Mouse (Mus musculus) large intestine, adult 2 months (tissue): ENCODE measurements around the gene Naa35. TPM values are rescaled to one million over a fixed set of nuclear protein-coding genes. Genes with fewer than 3 reads are reported as not detected.

Experiments used
- DNase-seq: peaks from one replicate; pipeline ENCODE4 v3.0.0-alpha.2; 2012; ENCODE audit warnings: low read depth, low spot score
- WGBS: fragments of 180-500 bp; shearing (Covaris S2); methylation state at CpG from one replicate; pipeline ENCODE4 v1.1.7; 2018; 5-methylcytosine and 5-hydroxymethylcytosine counted together
- polyA plus RNA-seq: library from polyadenylated mRNA; depleted of rRNA; stranded (reverse); fragments of >200 nt; gene quantifications from 2 replicates; pipeline ENCODE4 v1.2.3, GENCODE M21; 2012; rRNA removed

Gene Naa35
- 41.5 and 43.7 TPM in 2 replicates for polyA plus RNA-seq

DNA sequence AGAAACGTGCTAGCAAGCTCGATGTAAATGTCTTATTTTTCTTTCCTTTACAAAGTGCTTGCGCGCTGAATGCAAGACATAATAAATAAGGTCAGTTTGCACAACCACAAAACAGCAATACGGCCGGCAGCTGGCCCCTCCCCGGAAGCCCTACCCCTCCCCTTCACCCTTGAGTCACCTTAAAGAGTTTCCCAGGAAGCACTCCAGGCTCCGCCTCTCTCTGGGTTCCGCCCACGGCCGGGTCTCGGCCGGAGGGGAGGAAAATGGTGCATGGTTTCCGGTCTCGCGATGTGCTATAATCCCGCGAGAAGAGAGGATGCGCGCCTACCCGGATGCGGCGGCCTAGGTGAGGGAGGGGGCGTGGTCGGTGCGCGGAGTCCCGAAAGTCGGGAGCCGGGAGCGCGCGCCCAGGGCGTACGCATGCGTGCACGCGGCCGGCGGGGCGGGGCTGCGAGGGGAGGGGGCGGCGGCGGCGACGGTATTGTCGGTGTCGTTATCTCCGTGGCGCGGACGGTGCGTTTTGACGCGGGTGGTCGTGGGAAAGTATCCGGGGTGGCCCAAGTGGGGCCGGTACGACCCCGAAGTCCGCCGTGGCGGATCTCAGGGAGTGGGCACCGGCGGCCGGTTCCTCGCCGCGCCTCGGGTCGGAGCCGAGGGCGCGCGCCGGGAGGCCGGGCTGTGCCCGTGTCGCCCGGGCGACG is at the start of gene Naa35, which contains the start of gene Agtpbp1:
Naa35 (plus strand) TSS at position 313 of the 701 bp plus-strand sequence.
Agtpbp1 (minus strand) TSS at position 281 of the 701 bp plus-strand sequence.
- peak; percentile 99 for DNase-seq
- WGBS, result under 1% methylated on average over 83 of the region's 83 CpGs

DNA sequence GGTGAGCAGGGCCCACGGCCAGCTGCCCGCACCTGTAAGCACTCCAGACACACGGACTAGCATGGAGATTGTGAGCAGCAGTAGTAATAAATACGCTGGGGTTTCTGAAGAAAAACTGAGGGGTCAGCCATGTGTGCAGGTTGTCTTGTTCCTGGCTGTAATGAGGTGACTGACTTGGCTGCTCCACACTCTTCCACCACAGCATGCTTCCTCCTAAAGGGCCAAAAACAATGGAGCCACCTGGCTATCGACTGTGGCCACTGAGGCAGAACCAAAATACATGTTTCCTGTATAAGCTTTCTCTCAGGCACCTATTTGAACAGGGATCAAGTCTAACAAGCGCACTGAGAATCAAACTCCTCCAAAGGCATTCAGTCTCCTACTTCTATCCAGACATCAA is 49.3 kb upstream of the Naa35 start:
- DNase-seq, result no peak
- WGBS, result 87% methylated on average over 6 of the region's 6 CpGs

DNA sequence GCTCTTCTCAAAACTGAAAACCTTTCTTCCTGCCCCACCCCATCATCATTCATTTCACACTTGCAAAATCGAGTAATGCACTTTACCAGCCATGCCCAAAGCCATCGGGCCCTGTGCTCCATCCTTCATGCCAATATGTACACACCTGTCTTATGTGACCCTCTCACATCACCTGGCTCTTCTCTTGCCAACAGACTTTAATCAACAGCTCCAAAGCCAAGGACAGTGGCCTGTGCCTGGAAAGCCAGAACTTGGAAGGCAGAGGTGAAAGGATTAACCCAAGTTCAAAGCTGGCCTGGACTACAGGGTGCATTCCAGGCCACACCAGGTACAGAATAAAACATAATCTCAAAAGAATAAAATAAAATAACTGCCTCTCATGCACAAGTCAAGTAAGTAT is 48.4 kb upstream of the Naa35 start:
- WGBS, result 32% methylated on average over 2 of the region's 2 CpGs
- no peak for DNase-seq

DNA sequence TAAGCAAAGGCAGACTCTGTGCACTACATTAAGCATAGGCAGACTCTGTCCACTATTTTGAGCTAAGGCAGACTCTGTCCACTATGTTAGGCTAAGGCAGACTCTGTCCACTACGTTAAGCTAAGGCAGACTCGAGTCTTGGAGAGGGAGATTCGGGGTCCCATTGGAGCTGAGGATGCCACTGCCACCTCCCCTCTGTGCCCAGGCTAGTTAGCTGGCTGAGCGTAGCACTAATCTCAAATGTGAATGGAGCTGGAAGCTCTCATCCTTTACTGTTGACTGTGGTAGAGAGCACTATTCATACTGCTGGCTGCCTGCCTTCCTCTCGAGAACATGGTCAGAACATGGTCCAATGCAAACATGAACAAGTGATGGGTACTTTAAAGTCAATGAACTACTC is 46.4 kb upstream of the Naa35 start:
- WGBS, result 90% methylated on average over 5 of the region's 5 CpGs
- DNase-seq, result no peak

DNA sequence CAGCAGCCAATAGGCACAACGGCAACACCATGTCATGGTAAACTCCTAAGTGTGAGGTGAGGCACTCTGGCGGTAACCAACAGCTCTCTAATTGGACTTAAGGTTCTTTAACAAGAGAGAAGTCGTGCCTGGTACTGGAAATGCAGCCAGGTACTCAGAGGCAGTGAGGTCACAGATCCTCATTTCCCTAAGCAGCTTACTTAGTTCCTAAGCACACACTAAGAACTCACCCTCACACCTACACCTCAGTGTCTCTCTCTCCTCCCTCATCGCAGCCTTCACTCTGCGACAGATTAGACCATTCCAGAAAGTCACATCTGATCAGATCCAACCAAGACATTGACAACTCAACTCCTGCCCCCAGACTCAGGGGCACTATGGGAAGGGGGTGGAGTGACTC is 45.0 kb upstream of the Naa35 start:
- no peak for DNase-seq

DNA sequence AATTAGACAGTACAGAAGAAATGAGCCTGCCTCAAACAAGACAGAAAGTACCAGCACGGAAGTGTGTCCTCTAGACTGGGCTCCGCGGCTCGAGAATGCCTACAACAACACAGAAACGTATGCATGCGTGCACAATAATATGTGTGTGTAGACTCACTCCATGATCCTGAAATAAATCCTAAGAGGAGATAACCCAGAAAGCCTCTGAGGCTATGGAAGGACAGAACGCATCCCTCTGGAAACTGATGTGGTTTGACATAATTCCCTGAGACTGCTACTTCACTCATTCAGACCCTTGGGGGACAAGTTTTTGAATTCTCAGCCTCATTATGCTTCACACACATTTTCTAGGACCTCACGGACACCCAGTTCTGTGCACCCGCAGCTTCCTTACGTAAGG is 42.6 kb upstream of the Naa35 start:
- WGBS, result 92% methylated on average over 10 of the region's 10 CpGs
- no peak for DNase-seq

More for the DNA sequence above, 45.0 kb upstream of the Naa35 start:
- 89% methylated on average over 5 of the region's 5 CpGs for WGBS

DNA sequence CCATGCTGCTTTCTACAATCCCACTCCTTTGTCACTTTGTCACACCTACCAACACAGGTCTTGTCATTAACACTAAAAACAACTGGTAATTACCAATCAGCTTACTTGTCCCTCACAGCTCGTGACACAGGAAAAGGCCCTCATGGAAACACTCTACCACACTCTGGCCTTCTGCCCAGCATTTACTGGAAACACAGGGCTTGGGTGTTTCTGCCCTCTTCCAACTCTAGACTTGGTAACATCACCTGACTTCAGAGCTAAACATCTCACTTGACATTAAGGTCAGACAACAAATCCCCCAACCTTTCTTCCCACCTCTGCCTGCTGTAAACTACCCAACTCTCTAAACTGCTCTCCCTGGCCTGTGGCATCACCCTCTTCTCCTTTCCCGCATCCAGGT is 38.0 kb upstream of the Naa35 start:
- WGBS, result 79% methylated on average over 2 of the region's 2 CpGs
- DNase-seq, result no peak

DNA sequence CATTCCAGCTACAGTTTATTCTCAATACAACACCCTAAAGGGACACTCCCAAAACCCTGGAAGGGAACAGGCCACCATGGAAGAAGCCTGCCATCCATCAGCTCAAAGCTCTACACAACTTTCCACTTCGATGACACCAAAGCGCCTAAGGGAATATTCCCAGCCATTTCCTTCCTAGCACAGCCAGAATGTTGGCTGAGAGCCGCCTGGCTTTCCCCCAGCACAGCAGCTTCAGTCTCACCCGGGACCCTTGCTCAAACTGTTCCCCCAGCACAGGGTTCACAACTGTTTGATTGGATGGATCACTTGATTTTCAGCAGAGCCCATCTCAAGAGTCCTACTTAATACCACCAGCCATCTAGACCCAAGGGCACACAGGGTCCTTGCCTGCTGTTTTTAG is 37.3 kb upstream of the Naa35 start:
- DNase-seq, result no peak
- WGBS, result 73% methylated on average over 4 of the region's 4 CpGs

DNA sequence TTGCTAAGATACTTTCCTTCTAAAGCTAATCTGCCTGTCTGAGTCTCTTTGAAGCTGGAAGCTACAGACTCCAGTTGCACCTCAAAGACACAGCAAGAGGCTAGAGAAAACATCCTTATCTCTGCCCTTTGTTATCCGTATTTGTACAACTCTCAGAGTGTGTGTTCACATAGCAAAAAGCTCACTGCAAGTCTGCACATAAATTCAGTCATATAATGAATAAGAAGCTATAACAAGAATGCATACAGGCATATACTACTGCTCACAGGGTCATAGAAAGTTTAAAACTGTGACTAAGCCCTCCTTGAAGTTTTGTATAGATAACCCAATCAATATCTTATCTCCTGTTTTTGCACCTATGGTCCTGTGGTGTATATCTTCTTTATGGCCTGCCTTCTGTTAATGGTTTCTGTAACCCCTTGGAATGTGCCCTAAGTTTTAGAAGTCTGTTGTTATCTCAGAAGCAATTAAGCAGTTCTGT is 35.7 kb upstream of the Naa35 start:
- no peak for DNase-seq
- 24% methylated on average over 1 of the region's 1 CpGs for WGBS

DNA sequence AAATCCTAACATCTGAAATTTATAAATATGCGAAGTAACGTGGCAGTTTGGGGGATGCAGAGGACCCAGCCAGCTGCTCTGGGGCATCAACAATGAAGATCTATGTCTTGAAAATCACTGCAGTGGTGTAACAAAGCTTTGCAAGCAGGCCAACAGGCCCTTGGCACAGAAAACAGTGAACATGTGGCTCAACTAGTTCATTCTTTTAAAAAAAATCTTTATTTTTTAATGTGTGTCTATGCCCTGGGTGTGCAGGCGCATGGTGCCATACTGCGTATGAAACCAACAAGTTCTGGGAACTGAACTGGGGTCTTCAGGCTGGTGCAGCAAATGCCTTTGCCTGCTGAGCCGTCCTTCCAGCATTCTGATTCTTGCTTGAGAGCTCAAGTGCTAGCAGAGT is 32.8 kb upstream of the Naa35 start:
- no peak for DNase-seq
- WGBS, result 90% methylated on average over 5 of the region's 5 CpGs

DNA sequence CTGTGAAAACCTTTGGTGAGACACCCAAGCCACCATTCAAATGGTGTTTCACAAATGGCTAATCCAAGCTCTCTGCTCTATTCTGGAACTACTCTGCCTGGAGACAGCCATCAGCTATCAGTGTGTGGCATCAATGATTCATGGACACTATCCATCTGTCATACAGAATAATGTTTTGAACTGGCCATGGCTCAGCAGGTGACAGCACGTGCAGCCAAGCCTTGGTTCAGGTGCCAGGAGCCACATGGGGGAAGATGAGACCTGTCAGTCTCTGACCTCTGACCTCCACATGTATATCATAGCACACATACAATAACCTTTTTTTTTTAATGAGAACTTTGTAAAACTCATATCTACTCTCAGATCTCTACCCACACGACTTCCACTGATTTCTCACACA is 32.3 kb upstream of the Naa35 start:
- no peak for DNase-seq
- WGBS, result 82% methylated on average over 2 of the region's 2 CpGs

DNA sequence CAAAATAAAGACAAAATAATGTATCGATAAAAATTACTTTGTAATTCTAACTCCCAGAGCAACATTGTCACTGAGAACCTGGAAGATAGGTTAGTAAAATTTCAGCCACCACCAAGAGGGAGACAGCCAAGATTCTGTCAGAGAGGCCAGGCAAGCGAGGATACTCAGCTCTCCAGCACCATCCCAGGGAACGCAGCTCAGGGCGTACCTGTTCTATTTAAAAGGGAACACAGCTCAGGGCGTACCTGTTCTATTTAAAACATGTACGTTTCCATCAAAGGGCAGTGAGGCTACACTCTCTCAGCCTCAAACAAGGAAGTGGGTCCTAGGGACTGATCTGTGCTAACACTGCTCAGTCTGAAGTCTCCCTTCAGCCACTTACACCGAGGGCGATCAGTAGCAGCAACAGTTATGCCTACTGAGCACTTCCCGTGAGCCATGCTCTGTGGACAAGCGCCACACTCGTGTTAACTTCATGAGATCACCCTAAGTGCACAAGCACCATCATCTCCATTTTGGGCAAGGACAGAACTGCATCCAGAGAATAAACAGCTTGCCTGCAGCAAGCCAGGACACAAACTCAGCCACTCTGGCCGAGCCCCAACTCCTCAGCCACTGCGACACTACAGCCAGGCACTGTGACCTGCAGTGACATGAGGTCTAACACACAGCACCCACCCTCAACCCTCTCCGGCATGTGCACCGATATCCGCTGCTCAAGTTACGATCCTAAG is 30.1 kb upstream of the Naa35 start:
- DNase-seq, result no peak
- 41% methylated on average over 17 of the region's 17 CpGs for WGBS

DNA sequence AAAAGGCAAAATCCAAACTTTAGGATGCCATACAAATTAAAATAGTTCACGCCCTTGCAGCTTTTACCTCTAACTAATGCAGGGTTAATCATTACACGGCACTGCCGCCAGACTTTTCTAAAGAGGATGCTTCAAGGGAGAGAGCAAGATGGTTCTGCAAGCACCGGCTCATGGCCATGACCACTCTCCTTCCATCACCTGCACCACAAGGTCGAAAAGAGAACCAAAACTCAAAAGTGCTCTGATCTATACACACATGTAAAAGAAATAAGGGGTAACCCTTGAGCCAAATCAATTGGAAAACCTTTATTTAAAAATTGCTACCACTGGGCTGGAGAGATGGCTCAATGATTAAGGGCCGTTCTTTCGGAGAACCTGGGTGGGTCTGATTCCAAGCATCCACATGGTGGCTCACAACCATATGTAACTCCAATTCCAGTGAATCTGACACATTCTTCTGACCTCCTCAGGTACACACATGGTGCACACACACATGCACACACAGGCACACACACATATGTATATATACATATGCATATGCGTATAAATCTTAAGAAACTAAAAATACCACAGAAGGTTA is 29.4 kb upstream of the Naa35 start:
- no peak for DNase-seq
- 36% methylated on average over 8 of the region's 8 CpGs for WGBS

DNA sequence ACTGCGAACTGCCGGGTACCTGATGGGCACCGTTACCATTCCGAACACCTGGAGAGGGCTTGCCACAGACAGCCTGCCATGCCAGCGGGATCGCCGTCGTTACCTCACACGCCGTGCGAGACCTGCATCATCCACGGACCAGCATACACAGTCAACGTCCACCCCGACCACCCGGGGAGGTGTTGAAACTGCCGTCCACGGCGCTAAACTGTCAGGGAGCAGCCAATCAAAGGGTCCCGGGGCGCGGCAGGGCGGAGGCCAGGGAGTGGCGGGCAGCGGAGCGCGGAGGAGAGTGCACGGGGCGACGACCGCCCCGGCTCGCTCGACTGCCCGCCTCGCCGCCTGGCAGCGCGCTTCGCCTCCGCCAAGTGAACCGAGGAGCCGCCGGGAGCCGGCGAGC is 28.4 kb upstream of the Naa35 start:
- no peak for DNase-seq
- under 1% methylated on average over 44 of the region's 45 CpGs for WGBS

DNA sequence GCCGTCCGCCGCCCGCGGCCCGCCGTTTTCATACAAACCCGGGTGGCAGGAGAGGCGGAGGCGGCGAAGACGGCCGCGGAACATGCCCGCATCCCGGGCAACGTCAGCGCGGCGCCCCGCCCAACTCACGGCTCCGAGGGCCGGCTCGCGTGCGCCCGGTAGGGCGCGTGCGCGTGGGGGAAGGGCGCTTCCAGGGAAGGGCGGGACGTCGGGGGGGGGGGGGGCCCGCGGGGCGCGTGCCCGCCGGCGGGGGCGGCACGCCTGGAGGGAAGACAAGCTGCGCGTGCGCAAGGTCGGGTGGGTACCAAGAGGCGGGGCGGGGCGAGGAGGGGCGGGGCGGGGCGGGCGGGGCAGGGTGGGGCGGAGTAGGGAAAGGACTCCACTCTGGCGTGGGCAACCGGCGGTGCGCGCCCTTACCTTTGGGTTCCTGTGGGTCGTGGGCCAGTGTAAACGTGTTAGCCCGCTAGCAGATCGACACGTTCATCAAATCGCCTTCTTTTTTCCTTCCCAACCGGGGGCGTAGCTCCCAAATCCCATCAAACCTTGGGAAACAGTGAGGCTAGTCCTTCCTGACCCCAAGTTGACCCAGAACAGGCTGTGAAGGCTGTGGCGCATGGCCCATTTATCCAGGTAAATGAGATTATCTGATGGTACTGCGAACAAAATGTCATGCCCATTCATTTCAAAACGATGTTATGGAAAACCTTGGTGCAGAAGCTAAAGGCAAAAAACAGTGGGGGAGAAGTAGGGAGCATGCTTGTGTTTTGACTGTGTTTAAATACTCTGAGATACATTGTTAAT is 27.7 kb upstream of the Naa35 start:
- WGBS, result 1% methylated on average over 60 of the region's 73 CpGs
- no peak for DNase-seq

DNA sequence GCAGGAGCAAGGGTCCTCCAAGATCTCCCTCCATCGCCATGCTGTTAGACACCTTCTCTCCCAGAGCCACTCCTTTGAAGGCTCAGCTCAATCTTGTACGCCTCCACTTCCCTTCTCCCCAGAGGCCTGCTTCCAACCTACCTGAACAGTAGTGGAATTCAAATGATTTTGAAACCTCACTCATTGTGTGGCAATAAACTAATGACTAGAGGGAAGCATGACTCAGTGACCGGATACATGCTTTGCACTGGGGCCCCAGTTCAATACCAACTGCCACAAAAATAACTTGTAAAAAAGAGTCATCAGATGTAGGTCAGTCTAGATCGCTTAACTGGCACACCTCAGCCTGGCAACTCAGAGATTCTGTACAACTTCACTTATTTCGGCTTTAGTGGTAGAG is 26.3 kb upstream of the Naa35 start:
- DNase-seq, result no peak
- WGBS, result 74% methylated on average over 5 of the region's 5 CpGs

DNA sequence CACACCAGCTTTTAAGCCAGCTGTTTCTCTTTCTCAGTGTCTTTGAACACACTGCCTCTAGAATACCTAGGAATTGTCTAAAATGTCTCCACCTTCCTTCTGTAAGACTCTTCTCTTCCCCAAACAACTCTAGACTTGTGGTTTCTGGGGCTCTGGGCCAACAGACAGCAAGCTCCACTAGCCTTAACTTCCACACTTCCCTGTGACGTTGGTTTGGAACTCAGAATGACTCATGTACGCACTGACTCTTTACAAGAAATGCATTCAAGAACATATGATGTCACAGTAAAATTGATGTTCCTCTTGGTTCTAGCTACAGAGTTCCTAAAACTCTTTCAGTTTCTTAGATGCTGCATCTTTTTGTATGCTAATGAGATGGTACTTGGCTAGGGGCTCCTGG is 22.6 kb upstream of the Naa35 start:
- DNase-seq, result no peak
- 47% methylated on average over 2 of the region's 2 CpGs for WGBS

DNA sequence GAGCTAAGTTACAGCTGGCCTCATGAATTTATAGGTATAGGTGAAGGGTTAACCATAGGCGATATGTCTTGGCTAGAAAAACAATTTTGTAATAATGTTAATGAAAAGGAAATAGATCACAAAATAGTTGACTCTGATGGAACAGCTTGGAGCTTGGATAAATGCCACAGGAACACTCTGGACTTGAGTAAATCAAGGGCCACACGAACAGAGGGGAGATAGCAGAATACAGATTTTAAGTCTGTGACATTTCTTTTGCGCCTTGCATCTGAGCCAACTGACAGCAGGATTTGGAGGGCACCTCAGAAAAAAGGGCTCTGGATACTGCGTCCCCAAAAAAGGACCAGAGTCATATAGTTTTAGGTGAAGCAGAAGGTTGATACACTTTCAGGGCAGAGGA is 20.6 kb upstream of the Naa35 start:
- no peak for DNase-seq
- 86% methylated on average over 4 of the region's 4 CpGs for WGBS

DNA sequence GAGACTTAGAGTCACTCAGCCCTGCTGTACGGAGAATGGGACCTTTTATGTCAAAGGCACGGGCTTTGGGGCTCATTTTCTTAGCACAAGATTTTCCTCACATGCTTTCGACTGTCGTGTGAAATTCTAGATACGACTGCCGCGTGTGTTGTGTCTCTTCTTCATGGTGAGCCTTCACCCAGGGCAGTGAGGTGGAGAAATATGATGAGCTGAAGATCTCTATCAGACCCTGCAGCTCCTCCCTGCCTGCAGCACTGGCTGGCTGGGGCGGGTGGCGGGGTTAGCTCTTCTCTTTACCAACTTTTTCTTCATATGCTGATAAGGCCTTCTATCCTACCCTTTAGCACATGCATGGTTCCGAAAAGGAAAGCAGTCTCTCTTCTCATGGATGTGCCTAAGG is 20.1 kb upstream of the Naa35 start:
- WGBS, result 83% methylated on average over 10 of the region's 10 CpGs
- DNase-seq, result no peak

DNA sequence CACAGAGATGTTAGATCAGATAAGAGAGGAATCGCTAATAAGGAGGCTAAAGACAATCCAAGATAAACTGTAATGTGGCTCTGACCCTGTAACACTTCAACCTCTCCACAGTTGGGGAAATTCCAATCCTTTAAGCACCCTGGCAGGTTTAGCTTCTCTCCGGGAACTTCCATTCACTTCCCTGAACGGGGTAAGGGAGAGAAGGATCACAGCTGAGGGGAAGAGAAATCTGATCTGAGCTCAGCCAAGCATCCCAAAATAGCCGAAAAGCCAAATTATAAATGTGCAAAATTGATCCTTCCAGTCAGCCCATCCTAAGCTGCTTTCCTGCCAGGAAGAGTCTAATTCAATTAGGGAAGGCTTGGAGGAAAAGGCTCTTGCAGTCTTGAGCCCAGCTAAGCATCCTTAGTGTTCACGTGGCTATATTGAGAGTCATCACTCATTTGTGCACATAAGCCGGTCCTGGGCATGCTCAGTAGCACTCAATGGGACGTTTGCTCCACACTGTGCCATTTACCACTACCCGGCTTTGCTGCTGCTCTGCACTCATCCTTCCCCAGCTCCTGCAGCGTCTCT is 19.0 kb upstream of the Naa35 start:
- 53% methylated on average over 9 of the region's 9 CpGs for WGBS
- no peak for DNase-seq
